Mouse (Mus musculus): ENCODE data around the gene Stx16. TPM values are rescaled to one million over a fixed set of nuclear protein-coding genes. Genes with fewer than 3 reads are reported as not detected.

Stx16 gene
- polyA plus RNA-seq, 1 experiment, result 55.6 TPM

DNA sequence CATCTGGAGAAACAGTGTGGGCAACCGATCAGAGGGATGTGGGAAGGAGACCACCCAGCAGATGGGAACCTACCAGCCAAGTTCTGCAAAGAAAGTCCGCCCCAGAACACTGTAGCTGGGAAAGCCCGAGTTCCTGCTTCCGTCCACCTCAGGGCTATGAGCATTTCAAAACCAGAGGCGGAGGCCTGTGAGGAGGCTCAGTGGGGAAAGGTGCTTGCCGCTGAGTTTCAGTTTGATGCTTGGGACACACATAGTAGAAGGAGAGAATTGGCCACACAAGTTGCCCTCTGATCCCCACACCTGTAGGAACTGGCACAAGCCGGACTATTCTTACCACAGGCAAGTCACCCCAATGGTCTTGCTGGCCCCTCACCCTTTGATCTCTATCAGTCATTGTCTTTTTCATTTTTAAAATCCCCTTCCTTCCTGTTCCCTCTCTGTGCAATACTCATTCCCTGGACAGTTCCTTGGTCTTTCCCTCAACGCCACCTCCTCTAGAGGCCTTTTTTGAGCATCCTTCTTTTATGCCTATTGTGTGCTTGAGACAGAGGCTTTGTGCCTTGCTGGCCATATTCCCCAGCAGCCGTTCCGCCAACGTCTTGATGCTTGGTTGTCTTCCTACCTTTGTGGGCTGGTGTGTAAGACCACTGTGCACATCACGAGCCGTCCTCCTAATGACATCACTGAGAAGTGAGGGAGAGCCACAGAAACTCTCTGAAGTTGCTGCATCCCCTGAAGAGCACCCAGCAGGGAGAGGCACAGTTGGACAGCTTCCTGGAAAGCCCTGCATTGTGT is 16.3 kb upstream of the Stx16 start:
- no peak for TF ChIP-seq CTCF (IDR thresholded peaks at IDR 0.05; ENCODE audit: borderline replicate concordance, extremely low read depth, insufficient read depth, insufficient read length)
- TF ChIP-seq POLR2A (IDR thresholded peaks at IDR 0.05; ENCODE audit: borderline replicate concordance, extremely low read depth, insufficient read depth, insufficient read length, poor library complexity, severe bottlenecking), result no peak
- DNase-seq (ENCODE audit: low read depth), result no peak

DNA sequence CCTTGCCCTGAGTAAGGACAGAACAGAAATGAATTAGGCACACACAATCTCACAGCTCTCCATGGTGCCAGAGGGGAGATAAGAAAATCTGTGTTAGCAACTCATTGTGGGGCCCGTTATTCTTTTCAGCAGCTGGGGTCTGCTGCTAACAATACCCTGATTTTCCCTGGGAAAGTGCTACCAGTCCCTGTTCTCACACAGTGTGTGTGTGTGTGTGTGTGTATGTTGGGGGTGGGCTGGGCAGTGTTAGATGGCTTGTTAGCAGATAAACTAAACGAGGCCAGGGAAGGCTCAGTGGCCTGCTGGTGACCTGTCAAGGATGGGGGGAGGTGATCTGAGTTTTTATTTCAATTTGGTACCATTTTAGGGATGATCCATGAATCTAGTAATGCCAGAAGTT is 14.9 kb upstream of the Stx16 start:
- no peak for TF ChIP-seq POLR2A (IDR thresholded peaks at IDR 0.05; ENCODE audit: borderline replicate concordance, extremely low read depth, insufficient read depth, insufficient read length, poor library complexity, severe bottlenecking)
- no peak for TF ChIP-seq CTCF (IDR thresholded peaks at IDR 0.05; ENCODE audit: borderline replicate concordance, extremely low read depth, insufficient read depth, insufficient read length)
- DNase-seq (ENCODE audit: low read depth), result no peak

DNA sequence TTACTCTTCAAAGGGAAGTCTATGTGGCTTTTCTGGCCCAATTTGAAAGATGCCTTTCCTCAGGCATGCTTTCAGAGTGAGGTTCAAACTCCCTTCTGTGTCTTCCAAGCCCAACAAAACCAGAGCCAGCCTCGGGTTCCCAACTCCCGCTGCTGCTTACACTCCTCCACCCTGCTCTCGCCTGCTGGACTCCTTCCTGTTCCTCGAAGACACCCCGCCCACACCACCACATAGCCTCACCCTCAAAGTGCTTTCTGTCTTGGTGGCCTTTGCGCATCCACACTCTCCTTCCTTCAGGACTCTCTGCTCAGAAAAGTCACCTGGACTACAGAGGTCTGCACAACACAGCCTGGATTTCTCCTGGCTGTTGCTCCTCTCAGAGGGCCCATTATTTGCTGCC is 13.0 kb upstream of the Stx16 start:
- no peak for DNase-seq (ENCODE audit: low read depth)
- TF ChIP-seq POLR2A (IDR thresholded peaks at IDR 0.05; ENCODE audit: borderline replicate concordance, extremely low read depth, insufficient read depth, insufficient read length, poor library complexity, severe bottlenecking) (no peak), CTCF (IDR thresholded peaks at IDR 0.05; ENCODE audit: borderline replicate concordance, extremely low read depth, insufficient read depth, insufficient read length) (no peak)

DNA sequence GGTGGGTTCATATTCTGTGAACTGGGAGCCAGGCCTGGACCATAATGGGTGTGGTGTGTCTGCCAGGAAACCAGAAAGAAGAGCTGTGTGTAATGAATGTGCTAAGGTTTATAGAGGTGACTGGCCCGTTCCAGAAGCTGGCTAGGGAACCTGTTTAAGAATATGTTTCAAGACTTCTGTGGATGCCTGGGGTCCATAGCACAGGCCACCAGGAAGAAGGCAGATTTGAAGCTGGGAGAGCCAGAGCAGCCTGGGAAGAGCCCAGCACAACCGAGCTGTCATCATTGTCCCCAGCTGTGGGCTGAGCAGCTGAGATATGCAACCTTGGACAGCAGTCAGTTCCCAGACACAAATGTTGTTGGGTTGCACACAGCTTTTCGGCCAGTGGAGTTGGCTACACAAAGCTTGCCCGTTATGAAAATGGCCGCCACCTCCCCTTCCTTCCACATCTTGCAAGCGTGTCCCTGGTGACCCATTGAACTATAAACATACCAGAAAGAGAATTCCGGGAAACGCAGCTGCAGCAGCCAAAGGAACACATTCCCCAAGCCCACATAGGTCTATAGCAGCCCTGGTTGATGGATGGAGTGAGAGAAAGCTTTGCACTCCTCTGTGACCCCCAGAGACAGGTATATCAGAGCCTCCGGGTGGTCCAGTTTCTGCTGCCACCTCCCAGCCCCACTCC is 12.4 kb upstream of the Stx16 start:
- no peak for DNase-seq (ENCODE audit: low read depth)
- TF ChIP-seq POLR2A (IDR thresholded peaks at IDR 0.05; ENCODE audit: borderline replicate concordance, extremely low read depth, insufficient read depth, insufficient read length, poor library complexity, severe bottlenecking) (no peak), CTCF (IDR thresholded peaks at IDR 0.05; ENCODE audit: borderline replicate concordance, extremely low read depth, insufficient read depth, insufficient read length) (no peak)

DNA sequence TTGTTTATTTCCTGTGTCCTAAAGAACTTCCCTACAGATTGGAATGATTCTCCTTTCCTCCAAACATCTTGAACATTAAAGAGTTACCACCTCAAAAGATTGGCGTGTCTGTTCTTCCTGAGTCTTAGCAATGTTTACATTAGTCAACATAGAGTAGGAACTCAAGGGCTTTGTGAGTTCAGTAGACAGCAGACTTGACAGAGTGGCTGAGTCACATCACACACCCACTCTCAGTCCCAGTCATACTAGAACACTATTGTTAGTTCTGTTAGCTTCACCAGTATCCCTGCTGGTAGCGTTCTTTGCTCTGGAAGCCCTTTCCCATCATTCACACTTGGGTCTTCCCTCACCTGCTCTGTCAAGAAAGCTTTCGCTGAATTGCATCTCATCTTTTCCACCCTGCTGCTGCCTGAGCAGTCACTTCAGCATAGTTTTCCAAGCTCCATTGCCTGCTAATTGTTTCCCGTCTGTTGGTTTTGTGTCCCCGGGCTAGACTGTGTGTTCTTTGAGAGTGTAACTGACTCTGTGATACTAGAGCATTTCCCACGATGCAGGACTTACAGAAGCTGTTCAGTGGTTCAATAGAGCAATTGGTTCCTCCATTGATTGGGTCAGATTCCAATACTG is 8.2 kb upstream of the Stx16 start:
- no peak for DNase-seq (ENCODE audit: low read depth)
- TF ChIP-seq CTCF (IDR thresholded peaks at IDR 0.05; ENCODE audit: borderline replicate concordance, extremely low read depth, insufficient read depth, insufficient read length) (no peak), POLR2A (IDR thresholded peaks at IDR 0.05; ENCODE audit: borderline replicate concordance, extremely low read depth, insufficient read depth, insufficient read length, poor library complexity, severe bottlenecking) (no peak)

DNA sequence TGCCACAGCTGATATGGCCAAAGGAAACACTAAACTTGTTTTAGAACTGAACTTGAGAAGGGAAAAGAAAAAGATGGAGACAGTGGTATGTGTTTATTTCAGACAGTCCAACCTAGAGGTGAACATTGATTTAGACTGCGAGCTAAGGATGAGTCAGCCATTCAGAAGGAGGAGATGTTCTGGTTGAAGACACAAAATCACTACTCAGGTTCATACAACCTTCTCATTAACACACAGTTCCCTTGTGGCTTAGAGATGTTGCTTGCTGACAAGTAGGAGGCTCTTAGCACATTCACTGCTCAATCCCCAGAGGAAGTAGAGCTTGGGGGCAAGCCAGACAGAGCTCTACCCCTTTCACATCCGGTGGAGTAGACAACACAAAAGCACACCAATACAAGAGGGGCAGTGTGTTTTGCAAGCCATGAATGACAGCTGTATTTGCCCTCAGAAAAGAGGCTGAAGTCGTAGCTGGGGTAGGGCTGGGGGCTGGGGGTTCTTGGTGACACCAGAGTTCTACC is 6.5 kb upstream of the Stx16 start:
- TF ChIP-seq POLR2A (IDR thresholded peaks at IDR 0.05; ENCODE audit: borderline replicate concordance, extremely low read depth, insufficient read depth, insufficient read length, poor library complexity, severe bottlenecking) (no peak), CTCF (IDR thresholded peaks at IDR 0.05; ENCODE audit: borderline replicate concordance, extremely low read depth, insufficient read depth, insufficient read length) (no peak)
- no peak for DNase-seq (ENCODE audit: low read depth)

DNA sequence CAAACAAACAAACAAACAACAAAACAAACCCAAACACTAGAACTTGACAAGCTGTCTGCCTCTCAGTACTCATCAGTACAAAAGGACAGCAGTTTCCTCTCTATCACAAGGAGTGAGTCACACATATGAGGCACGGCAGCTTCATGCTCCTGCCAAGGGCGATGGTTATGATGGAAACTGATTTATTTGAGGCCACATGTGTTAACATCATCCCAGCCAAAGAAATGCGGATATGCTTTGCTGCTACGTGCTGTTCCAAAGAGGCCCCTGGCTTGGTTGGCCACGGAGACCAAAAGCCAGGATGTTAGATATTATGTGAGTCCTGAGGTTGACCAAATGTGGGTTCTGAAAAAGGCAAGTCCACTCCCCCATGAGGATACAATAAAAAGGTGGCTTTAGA is 4.7 kb upstream of the Stx16 start:
- TF ChIP-seq CTCF (IDR thresholded peaks at IDR 0.05; ENCODE audit: borderline replicate concordance, extremely low read depth, insufficient read depth, insufficient read length) (no peak), POLR2A (IDR thresholded peaks at IDR 0.05; ENCODE audit: borderline replicate concordance, extremely low read depth, insufficient read depth, insufficient read length, poor library complexity, severe bottlenecking) (no peak)
- no peak for DNase-seq (ENCODE audit: low read depth)

DNA sequence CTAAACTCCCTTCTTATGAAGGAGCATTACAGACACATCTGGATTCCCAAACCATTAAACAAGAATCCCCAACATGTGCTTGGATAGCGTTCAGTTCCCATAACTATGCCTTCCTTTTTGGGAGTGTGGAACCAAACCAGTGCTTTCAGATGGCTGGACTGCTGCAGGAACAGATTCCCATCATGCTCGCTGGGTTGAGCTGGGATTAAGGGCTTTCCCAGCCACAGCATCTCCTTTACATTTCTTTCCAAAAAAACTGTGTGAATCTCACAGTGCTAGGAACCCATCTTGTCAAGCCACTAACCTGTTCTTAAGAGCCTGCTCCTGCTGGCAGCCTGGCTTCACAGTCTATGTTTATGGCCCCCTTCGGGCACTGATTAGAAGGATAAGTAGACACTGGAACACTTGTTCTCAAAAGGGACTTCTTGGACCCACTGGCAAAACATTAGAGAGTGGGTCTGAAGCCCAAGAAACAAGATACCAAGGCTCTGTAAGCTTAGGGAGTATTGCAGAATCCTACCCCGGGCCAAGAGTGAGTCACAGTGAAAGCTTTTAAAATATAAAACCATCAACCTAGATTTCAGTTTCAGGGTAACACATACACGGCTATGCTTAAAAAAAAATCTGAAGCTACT is 2.8 kb upstream of the Stx16 start:
- no peak for DNase-seq (ENCODE audit: low read depth)
- TF ChIP-seq POLR2A (IDR thresholded peaks at IDR 0.05; ENCODE audit: borderline replicate concordance, extremely low read depth, insufficient read depth, insufficient read length, poor library complexity, severe bottlenecking), result no peak
- TF ChIP-seq CTCF (IDR thresholded peaks at IDR 0.05; ENCODE audit: borderline replicate concordance, extremely low read depth, insufficient read depth, insufficient read length), result no peak

DNA sequence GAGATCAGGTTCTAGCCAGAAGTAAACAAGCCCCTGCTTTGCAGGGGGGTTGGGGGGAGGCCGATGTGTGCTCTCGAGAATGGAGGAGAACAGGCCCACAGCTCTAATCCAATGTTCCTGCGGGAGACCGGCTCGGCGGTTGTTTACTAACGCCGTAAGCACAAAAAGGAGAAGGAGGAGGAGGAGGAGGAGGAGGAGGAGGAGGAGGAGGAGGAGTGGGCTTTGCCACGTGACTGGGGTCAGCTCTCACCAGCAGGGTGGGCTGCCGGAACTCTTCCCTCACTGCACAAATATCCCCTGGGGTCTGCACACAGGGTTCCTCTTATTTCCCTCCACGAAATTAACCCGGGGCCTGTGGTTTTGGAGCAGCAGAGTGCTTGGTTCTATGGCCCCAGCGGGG is 1.5 kb upstream of the Stx16 start:
- TF ChIP-seq POLR2A (IDR thresholded peaks at IDR 0.05; ENCODE audit: borderline replicate concordance, extremely low read depth, insufficient read depth, insufficient read length, poor library complexity, severe bottlenecking), result no peak
- no peak for TF ChIP-seq CTCF (IDR thresholded peaks at IDR 0.05; ENCODE audit: borderline replicate concordance, extremely low read depth, insufficient read depth, insufficient read length)
- DNase-seq (ENCODE audit: low read depth), result peak; percentile 76

DNA sequence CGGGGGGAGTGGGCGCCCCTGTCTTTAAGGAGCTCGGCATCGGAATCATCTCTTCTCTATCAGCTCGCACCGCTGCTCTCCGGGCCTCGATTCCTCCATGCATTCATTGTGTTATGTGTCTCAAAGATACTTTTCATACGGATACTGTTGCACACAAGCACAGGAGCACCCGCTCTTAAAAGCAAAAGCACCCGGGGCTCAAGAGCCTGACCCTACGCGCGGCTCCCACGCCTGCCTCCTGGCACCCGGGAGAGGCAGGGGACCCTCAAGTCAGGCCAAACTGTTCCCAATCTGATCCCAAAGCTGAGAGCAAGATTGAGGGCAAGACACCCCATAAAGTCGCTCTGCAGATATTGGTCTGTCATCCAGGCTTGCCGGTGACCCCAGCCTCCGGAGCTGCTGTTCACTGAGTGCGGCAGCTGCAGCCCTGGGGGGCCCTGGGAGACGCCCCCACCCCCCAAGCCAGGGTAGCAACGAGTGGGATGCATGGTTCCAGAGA is 987 bp upstream of the Stx16 start:
- TF ChIP-seq CTCF (IDR thresholded peaks at IDR 0.05; ENCODE audit: borderline replicate concordance, extremely low read depth, insufficient read depth, insufficient read length) (no peak), POLR2A (IDR thresholded peaks at IDR 0.05; ENCODE audit: borderline replicate concordance, extremely low read depth, insufficient read depth, insufficient read length, poor library complexity, severe bottlenecking) (no peak)
- DNase-seq (ENCODE audit: low read depth), result no peak

DNA sequence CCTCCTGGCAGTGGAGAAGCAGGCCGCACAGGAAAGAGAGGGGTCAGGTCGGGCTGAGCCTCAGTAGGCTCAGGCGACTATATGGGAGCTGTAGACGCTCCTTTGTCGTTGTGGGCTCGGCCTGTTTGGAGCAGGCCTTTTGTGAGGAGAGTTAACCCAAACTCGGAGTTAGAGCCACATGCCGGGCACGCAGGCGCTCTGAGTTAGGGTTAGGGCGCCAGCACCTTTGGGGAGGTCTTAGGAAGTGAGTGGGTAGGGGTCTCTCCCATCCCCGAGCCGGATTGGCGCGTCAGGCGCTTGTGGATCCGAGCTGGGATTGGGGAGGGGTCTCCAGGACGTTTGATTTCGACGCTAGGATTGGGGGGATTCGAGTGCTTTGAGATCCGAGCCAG is 321 bp downstream of the Stx16 start:
- TF ChIP-seq POLR2A (IDR thresholded peaks at IDR 0.05; ENCODE audit: borderline replicate concordance, extremely low read depth, insufficient read depth, insufficient read length, poor library complexity, severe bottlenecking), result no peak
- TF ChIP-seq CTCF (IDR thresholded peaks at IDR 0.05; ENCODE audit: borderline replicate concordance, extremely low read depth, insufficient read depth, insufficient read length), result no peak
- no peak for DNase-seq (ENCODE audit: low read depth)

All from brain, embryonic 14.5 days (tissue).